22 mouse cellular contexts compared by ENCODE assay signal in genomic region chr1:153986632-153987031, GRCm38 (mm10).
DNase-seq lines count a peak whose midpoint lies in the region; ATAC-seq and TF ChIP-seq lines count a peak whose summit lies in the region.
"Had no signal": no experiment of that assay in that cellular context is flagged by ENCODE, and none has a peak within 500 bp of the region (broad histone marks: within the 10 kb centered on the region; RNA-seq: fewer than 3 reads in every experiment).

No protein-coding gene starts in this region.

- H3K27ac ChIP-seq in kidney, postnatal 0 days: no peak overlapping the region
- H3K27ac ChIP-seq in kidney, embryonic 14.5 days (ENCODE audit: low read depth, low read length): no peak overlapping the region
- H3K27ac ChIP-seq in intestine, embryonic 15.5 days: no peak overlapping the region
- H3K27ac ChIP-seq in stomach, embryonic 16.5 days (ENCODE audit: low read length): peak overlapping the region; percentile 13; the same call in 1 of the 2 replicates
- H3K27ac ChIP-seq in thymus, adult 2 months (ENCODE audit: control insufficient read depth, insufficient read depth, low read length): no peak overlapping the region
- H3K27ac ChIP-seq: forebrain, embryonic 12.5 days; heart, embryonic 15.5 days; hindbrain, postnatal 0 days; limb, embryonic 10.5 days; midbrain, embryonic 13.5 days; neural tube, embryonic 13.5 days had no signal

- TF ChIP-seq POLR2A in thymus, adult 2 months (IDR thresholded peaks at IDR 0.05; ENCODE audit: control insufficient read depth, extremely low read depth, insufficient read depth, low read length, poor library complexity): no peak

- H3K9ac ChIP-seq in kidney, postnatal 0 days (ENCODE audit: low read depth, low read length): no peak overlapping the region
- H3K9ac ChIP-seq in kidney, embryonic 14.5 days (ENCODE audit: low read depth, low read length): no peak overlapping the region
- no peak overlapping the region for H3K9ac ChIP-seq in intestine, embryonic 15.5 days
- no peak overlapping the region for H3K9ac ChIP-seq in stomach, embryonic 16.5 days (ENCODE audit: low read length)
- H3K9ac ChIP-seq: forebrain, embryonic 12.5 days; heart, embryonic 15.5 days; liver, postnatal 0 days; midbrain, embryonic 13.5 days; neural tube, embryonic 13.5 days had no signal

- no peaks in the 10 kb centered on the region for H3K27me3 ChIP-seq in kidney, postnatal 0 days (ENCODE audit: insufficient read depth, low read length)
- H3K27me3 ChIP-seq in kidney, embryonic 14.5 days (ENCODE audit: control insufficient read depth, insufficient read depth, low read length): no peaks in the 10 kb centered on the region
- no peaks in the 10 kb centered on the region for H3K27me3 ChIP-seq in intestine, embryonic 15.5 days (replicated peaks)
- no peaks in the 10 kb centered on the region for H3K27me3 ChIP-seq in stomach, embryonic 16.5 days (ENCODE audit: control insufficient read depth, insufficient read depth, low read length)
- H3K27me3 ChIP-seq in thymus, adult 2 months (ENCODE audit: control insufficient read depth, insufficient read depth, low read length): no peaks in the 10 kb centered on the region
- H3K27me3 ChIP-seq: heart, embryonic 15.5 days; neural tube, embryonic 13.5 days had no signal

- 64% methylated on average over 6 of the region's 6 CpGs for WGBS in kidney, postnatal 0 days
- 66% methylated on average over 6 of the region's 6 CpGs for WGBS in kidney, embryonic 14.5 days
- WGBS in intestine, embryonic 15.5 days: 60% methylated on average over 6 of the region's 6 CpGs
- 45% methylated on average over 6 of the region's 6 CpGs for whole genome bisulfite sequencing in stomach, embryonic 16.5 days
- 84% methylated on average over 6 of the region's 6 CpGs for WGBS in thymus, adult 2 months

- TF ChIP-seq CTCF in kidney, postnatal 0 days (IDR thresholded peaks at IDR 0.05; ENCODE audit: low read depth): no peak
- TF ChIP-seq CTCF in thymus, adult 2 months (IDR thresholded peaks at IDR 0.05; ENCODE audit: borderline replicate concordance, control insufficient read depth, extremely low read depth, insufficient read depth, low read length, poor library complexity): no peak

- no peak overlapping the region for H3K4me3 ChIP-seq in kidney, postnatal 0 days (replicated peaks; ENCODE audit: low read depth, low read length)
- H3K4me3 ChIP-seq in kidney, embryonic 14.5 days (ENCODE audit: low read length): no peak overlapping the region
- no peak overlapping the region for H3K4me3 ChIP-seq in intestine, embryonic 15.5 days (replicated peaks)
- no peak overlapping the region for H3K4me3 ChIP-seq in stomach, embryonic 16.5 days (replicated peaks; ENCODE audit: low read length)
- no peak overlapping the region for H3K4me3 ChIP-seq in thymus, adult 2 months (ENCODE audit: control insufficient read depth, insufficient read depth, low read length)
- H3K4me3 ChIP-seq: forebrain, embryonic 12.5 days; heart, embryonic 15.5 days; limb, embryonic 10.5 days; midbrain, embryonic 13.5 days; neural tube, embryonic 13.5 days had no signal

- no peaks in the 10 kb centered on the region for H3K36me3 ChIP-seq in kidney, postnatal 0 days (ENCODE audit: insufficient read depth, low read length)
- no peaks in the 10 kb centered on the region for H3K36me3 ChIP-seq in kidney, embryonic 14.5 days (ENCODE audit: control insufficient read depth, insufficient read depth, low read length)
- no peaks in the 10 kb centered on the region for H3K36me3 ChIP-seq in intestine, embryonic 15.5 days
- H3K36me3 ChIP-seq in stomach, embryonic 16.5 days (ENCODE audit: control insufficient read depth, insufficient read depth, low read length): no peaks in the 10 kb centered on the region
- H3K36me3 ChIP-seq in thymus, adult 2 months (ENCODE audit: control insufficient read depth, insufficient read depth, low read length): no peaks in the 10 kb centered on the region
- H3K36me3 ChIP-seq: forebrain, embryonic 12.5 days; G1E; heart, embryonic 15.5 days; limb, embryonic 10.5 days; midbrain, embryonic 13.5 days; neural tube, embryonic 13.5 days had no signal

- no peak for DNase-seq in kidney, postnatal 0 days (ENCODE audit: low spot score)
- peak; percentile 46 for DNase-seq in NIH3T3 (ENCODE audit: low read depth)
- no peak for DNase-seq in thymus, adult 2 months
- no peak for DNase-seq in spleen, postnatal 4 days (ENCODE audit: low spot score in 2 of 2)
- DNase-seq: adrenal gland, adult 2 months; cerebellum, adult 9-10 months; gastrocnemius, postnatal 10 days; kidney, adult 2 months; kidney, postnatal 4 days; layer of hippocampus, adult 9-11 months; liver, postnatal 0 days; lung, postnatal 4 days had no signal

- peak; percentile 80 for ATAC-seq in kidney, postnatal 0 days (replicated peaks; ENCODE audit: low FRiP score, low read depth)
- no peak for ATAC-seq in kidney, embryonic 14.5 days (ENCODE audit: low FRiP score, low TSS enrichment)
- ATAC-seq in intestine, embryonic 15.5 days: peak; percentile 71; the same call in 1 of the 2 replicates
- ATAC-seq in stomach, embryonic 16.5 days (ENCODE audit: insufficient read depth, low FRiP score): peak; percentile 70; the same call in 1 of the 2 replicates
- ATAC-seq: hindbrain, postnatal 0 days; liver, postnatal 0 days; midbrain, embryonic 13.5 days had no signal

- no peak overlapping the region for H3K4me2 ChIP-seq in kidney, postnatal 0 days (ENCODE audit: low read length)
- H3K4me2 ChIP-seq in kidney, embryonic 14.5 days (replicated peaks; ENCODE audit: low read depth, low read length): no peak overlapping the region
- no peak overlapping the region for H3K4me2 ChIP-seq in intestine, embryonic 15.5 days (replicated peaks)
- H3K4me2 ChIP-seq in stomach, embryonic 16.5 days (ENCODE audit: low read depth, low read length): no peak overlapping the region
- H3K4me2 ChIP-seq: forebrain, embryonic 12.5 days; heart, embryonic 15.5 days; midbrain, embryonic 13.5 days; neural tube, embryonic 13.5 days had no signal

- H3K4me1 ChIP-seq in kidney, postnatal 0 days (replicated peaks; ENCODE audit: insufficient read depth, low read length): no peaks in the 10 kb centered on the region
- H3K4me1 ChIP-seq in kidney, embryonic 14.5 days (ENCODE audit: control insufficient read depth, insufficient read depth, low read length): no peaks in the 10 kb centered on the region
- no peaks in the 10 kb centered on the region for H3K4me1 ChIP-seq in intestine, embryonic 15.5 days (replicated peaks)
- H3K4me1 ChIP-seq in stomach, embryonic 16.5 days (ENCODE audit: control insufficient read depth, insufficient read depth, low read length): no peaks in the 10 kb centered on the region
- H3K4me1 ChIP-seq in thymus, adult 2 months (replicated peaks; ENCODE audit: control insufficient read depth, insufficient read depth, low read length): no peaks in the 10 kb centered on the region
- H3K4me1 ChIP-seq: forebrain, embryonic 12.5 days; limb, embryonic 10.5 days; midbrain, embryonic 13.5 days; neural tube, embryonic 13.5 days had no signal

- H3K9me3 ChIP-seq in kidney, postnatal 0 days (replicated peaks; ENCODE audit: low read length): no peaks in the 10 kb centered on the region
- no peaks in the 10 kb centered on the region for H3K9me3 ChIP-seq in kidney, embryonic 14.5 days (ENCODE audit: control insufficient read depth, low read length)
- no peaks in the 10 kb centered on the region for H3K9me3 ChIP-seq in intestine, embryonic 15.5 days
- no peaks in the 10 kb centered on the region for H3K9me3 ChIP-seq in stomach, embryonic 16.5 days (replicated peaks; ENCODE audit: control insufficient read depth, low read length)
- H3K9me3 ChIP-seq: forebrain, embryonic 12.5 days; G1E; limb, embryonic 10.5 days; midbrain, embryonic 13.5 days; neural tube, embryonic 13.5 days had no signal
